Mouse (Mus musculus): Measurements from ENCODE around the gene Chst8. TPM values are rescaled to one million over a fixed set of nuclear protein-coding genes. Genes with fewer than 3 reads are reported as not detected.

Gene Chst8
- polyA plus RNA-seq, 1 experiment from 2014 or later: 15.9 TPM

DNA sequence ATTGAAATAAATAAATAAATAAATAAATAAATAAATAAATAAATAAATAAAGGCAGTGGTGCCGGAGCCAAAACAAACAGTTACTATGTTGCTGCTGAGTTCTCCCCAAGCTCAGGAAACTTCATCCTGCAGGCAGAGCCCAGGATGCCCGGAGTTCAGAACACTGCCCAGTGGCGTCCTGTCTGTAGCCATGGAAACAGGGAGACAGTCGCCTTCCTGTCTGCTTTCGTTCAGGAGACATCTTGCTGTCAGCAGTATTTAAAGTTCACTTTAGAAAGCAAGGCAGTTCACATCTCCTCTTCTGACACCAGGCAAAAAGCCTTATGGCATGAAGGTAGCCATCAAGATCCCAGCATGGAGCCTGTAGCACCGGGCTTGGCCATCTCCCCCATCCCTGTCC lies 8.0 kb upstream of the Chst8 start:
- Histone ChIP-seq H3K9me3 (no peaks in the 10 kb centered on the region), H3K4me3 (replicated peaks) (no peak overlapping the region), H3K27ac (no peak overlapping the region), H3K4me1 (peaks cover 11% of the 10 kb centered on the region), H3K4me2 (no peak overlapping the region), H3K9ac (no peak overlapping the region), H3K27me3 (0 out of 2 replicates have a peak, but pooled peaks cover 6% of the 10 kb centered on the region), H3K36me3 (replicated peaks) (no peaks in the 10 kb centered on the region)
- WGBS: 44% methylated on average over 6 of the region's 6 CpGs
- no peak for ATAC-seq (ENCODE audit: low FRiP score)

DNA sequence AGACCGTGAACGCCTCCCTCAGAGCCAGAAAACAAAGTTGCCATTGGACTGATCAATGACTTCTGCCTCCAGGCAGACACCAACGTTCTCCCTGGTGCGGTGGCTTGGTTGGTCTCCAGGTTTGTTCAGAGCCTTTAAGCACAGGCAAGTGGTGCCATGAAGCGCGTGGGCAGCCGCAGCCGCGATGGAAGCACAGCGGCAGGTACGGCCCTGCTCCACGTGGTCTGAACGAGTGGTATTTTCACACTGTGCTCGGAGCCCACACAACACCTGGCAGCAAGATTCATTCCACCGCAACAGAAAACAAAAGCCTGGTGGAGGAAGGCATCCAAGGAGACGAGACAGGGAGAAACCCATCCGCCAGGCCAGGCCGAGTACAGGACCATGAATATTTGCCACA lies 7.3 kb upstream of the Chst8 start:
- H3K4me1 ChIP-seq: peaks cover 14% of the 10 kb centered on the region
- ATAC-seq (ENCODE audit: low FRiP score): no peak
- H3K36me3 ChIP-seq (replicated peaks): no peaks in the 10 kb centered on the region
- WGBS: 88% methylated on average over 18 of the region's 18 CpGs
- no peak overlapping the region for H3K4me2 ChIP-seq
- no peak overlapping the region for H3K27ac ChIP-seq
- H3K27me3 ChIP-seq: peaks cover 4% of the 10 kb centered on the region; the same call in 1 of the 2 replicates
- no peak overlapping the region for H3K4me3 ChIP-seq (replicated peaks)
- no peak overlapping the region for H3K9ac ChIP-seq
- H3K9me3 ChIP-seq: no peaks in the 10 kb centered on the region

DNA sequence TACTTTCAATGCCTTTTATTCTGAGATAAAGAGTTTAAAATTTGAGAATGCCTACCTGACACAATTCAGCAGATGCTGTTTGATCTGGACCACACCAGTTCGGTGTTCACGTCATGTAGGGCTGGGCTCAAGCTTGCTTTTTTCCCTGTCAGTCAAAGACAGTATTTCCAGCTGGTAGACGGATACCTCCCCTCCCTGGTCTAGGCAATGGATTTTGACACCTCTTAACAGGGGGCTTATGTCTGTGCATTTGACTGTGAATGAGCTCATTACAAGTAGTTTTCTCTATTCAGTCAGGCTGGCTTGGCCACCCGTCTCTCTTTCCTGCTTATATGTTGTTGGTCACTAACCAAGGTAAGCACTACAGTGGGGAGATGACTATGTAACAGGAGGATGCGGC lies 6.1 kb upstream of the Chst8 start:
- no peak overlapping the region for H3K4me3 ChIP-seq (replicated peaks)
- no peaks in the 10 kb centered on the region for H3K9me3 ChIP-seq
- WGBS: 37% methylated on average over 5 of the region's 5 CpGs
- ATAC-seq (ENCODE audit: low FRiP score): peak; percentile 36; the same call in 1 of the 2 replicates
- H3K4me2 ChIP-seq: no peak overlapping the region
- H3K27ac ChIP-seq: no peak overlapping the region
- no peaks in the 10 kb centered on the region for H3K36me3 ChIP-seq (replicated peaks)
- H3K4me1 ChIP-seq: peaks cover 14% of the 10 kb centered on the region
- peaks cover 15% of the 10 kb centered on the region for H3K27me3 ChIP-seq
- H3K9ac ChIP-seq: no peak overlapping the region

DNA sequence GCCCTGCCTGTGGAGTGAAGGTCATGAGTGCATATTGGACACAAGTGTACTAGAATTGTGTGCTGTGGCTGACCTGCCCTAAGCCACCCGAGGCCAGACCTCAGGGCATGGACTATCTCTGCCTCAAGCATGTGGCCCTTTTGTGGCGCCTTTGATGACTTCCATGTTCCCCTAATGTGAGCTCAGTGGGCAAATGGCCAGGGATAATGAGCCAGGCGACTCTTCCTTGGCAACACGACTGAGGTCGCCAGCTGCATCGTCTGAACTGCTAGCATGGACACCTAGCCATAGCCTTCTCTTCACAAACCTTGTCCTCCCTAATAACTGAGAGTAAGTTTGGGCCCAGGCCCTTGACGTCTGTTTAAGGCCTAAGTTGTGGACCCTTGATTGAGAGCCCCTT lies 4.5 kb upstream of the Chst8 start:
- H3K27me3 ChIP-seq: peaks cover 29% of the 10 kb centered on the region
- no peaks in the 10 kb centered on the region for H3K36me3 ChIP-seq (replicated peaks)
- H3K9me3 ChIP-seq: no peaks in the 10 kb centered on the region
- no peak overlapping the region for H3K4me3 ChIP-seq (replicated peaks)
- peaks cover 24% of the 10 kb centered on the region for H3K4me1 ChIP-seq
- H3K9ac ChIP-seq: no peak overlapping the region
- H3K4me2 ChIP-seq: no peak overlapping the region
- no peak overlapping the region for H3K27ac ChIP-seq
- 90% methylated on average over 7 of the region's 7 CpGs for WGBS
- ATAC-seq (ENCODE audit: low FRiP score): no peak

DNA sequence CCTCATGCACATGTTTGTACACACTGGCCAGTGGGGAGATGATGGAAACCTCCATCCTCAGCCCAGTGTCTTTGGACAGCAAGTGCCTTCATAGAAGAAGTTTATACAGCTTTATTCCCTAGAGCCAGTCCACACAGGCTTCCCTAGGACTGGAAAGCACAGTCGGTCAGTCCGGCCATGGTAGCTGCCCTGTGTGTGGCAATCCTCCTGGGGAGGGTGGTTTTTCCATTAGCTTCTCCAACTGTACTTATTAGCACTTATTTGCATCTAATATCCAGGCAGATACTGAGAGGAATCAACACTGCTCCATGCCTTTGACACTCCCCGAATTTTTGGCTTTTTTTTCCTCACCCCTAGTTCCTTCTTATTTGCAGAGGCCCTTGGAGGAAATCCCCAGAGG lies 2.3 kb upstream of the Chst8 start:
- H3K9me3 ChIP-seq: no peaks in the 10 kb centered on the region
- H3K36me3 ChIP-seq (replicated peaks): no peaks in the 10 kb centered on the region
- no peak overlapping the region for H3K4me3 ChIP-seq (replicated peaks)
- H3K9ac ChIP-seq: no peak overlapping the region
- H3K27ac ChIP-seq: no peak overlapping the region
- H3K4me2 ChIP-seq: no peak overlapping the region
- no peak for ATAC-seq (ENCODE audit: low FRiP score)
- 84% methylated on average over 3 of the region's 3 CpGs for WGBS
- H3K27me3 ChIP-seq: peaks cover 50% of the 10 kb centered on the region
- H3K4me1 ChIP-seq: peaks cover 34% of the 10 kb centered on the region

DNA sequence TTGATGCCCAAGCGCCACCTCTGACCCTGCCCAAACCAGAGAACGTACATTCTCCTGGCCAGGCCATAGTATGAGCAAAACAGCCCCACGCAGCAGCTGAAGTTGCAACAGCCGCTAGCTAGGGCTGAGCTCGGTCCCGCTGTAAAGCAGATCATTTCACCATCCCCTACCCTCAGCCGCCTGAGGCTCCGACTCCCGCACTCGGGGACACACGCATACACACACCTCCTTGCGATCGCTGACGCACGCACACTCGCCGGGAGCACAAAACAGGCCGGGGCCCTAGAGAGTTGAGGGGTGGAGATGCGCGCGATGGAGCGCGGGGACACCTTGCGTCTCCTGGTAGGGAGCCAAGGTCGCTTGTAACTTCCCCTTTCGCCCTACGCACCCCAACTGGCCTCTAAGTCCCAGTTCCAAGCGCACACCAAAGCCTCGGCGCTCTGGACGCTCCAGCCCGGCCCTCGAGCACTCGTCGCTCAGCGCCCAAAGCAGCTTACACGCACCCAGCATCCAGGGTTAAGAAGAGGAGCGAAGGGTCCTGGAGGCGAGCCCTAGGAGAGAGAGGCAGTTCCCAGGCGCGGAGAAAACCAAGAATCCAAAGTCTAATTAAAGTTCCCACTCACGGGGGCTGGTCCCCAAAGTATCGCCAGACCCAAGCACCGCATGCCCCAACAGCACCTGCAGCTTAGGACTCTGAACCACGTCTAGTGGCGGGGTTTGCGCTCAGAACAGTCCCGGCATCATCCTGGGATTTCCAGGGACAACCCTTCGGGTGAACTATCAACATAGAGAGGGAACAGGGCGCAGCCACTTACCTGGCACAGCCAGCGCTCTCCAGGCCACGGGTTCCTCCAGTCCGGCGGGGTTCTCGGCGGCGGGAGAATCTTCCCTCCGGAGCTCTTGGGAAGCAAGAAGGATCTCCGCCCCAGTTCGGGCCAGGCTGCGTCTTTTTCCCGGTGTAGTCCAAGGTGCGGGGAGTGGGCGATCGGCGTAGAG lies 682 bp downstream of the Chst8 start:
- Histone ChIP-seq H3K4me2 (peak overlapping the region; percentile 78), H3K27me3 (peaks cover 70% of the 10 kb centered on the region), H3K4me3 (replicated peaks) (peak overlapping the region; percentile 51), H3K36me3 (replicated peaks) (no peaks in the 10 kb centered on the region), H3K4me1 (peaks cover 42% of the 10 kb centered on the region), H3K27ac (peak overlapping the region; percentile 14; the same call in 1 of the 2 replicates), H3K9ac (peak overlapping the region; percentile 50), H3K9me3 (no peaks in the 10 kb centered on the region)
- WGBS: under 1% methylated on average over 66 of the region's 66 CpGs
- peak; percentile 39 for ATAC-seq (ENCODE audit: low FRiP score)

DNA sequence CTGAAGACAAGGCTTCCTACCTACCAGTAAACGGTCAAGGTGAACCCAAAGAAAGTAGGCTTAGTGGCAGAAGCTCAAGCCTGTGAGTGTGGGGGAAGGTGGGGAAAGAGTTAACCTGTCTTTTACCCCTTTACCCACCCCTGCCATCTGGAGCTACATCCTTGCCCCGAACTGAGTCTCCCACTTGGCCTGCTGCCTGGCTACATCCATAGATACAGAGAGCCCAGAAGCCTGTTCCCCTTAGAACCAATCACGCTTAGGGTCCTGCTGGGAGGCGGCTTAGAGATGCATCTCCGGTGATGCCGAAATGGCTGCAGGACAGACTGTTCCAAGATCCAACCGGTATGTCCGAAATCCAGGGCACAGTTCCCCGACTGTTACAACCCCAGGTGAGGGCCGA lies 1.5 kb downstream of the Chst8 start:
- peaks cover 42% of the 10 kb centered on the region for H3K4me1 ChIP-seq

DNA sequence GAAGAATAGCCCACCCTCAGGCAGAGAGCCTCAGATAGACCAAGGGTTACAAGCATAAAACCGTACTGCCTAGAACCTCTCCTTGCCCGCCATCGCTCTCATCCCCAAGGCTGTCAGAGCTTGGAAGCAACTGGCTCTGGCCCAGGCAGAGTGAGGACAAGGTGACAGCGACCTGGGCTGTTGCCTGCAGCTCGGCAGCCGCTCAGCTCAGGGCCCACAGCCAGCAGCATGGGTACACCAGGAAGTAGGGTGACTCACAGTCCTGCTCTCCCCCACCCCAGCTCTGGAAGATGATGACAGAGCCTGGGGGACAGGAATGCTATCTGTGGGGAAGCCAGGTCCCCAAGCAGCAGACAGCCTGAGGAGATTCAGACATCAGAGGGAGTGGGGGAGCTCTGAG lies 6.2 kb downstream of the Chst8 start:
- Histone ChIP-seq H3K4me2 (no peak overlapping the region), H3K27me3 (peaks cover 39% of the 10 kb centered on the region), H3K4me3 (replicated peaks) (no peak overlapping the region), H3K36me3 (replicated peaks) (no peaks in the 10 kb centered on the region), H3K9me3 (no peaks in the 10 kb centered on the region), H3K27ac (no peak overlapping the region), H3K4me1 (peaks cover 30% of the 10 kb centered on the region; the same call in 1 of the 2 replicates), H3K9ac (no peak overlapping the region)
- no peak for ATAC-seq (ENCODE audit: low FRiP score)
- 77% methylated on average over 6 of the region's 6 CpGs for WGBS

More for the DNA sequence above, 1.5 kb downstream of the Chst8 start:
- H3K4me2 ChIP-seq: peak overlapping the region; percentile 78
- 0 out of 2 replicates have a peak overlapping the region, but pooled peaks have one; percentile 25 for H3K9ac ChIP-seq
- peak overlapping the region; percentile 51 for H3K4me3 ChIP-seq (replicated peaks)
- peaks cover 70% of the 10 kb centered on the region for H3K27me3 ChIP-seq
- H3K27ac ChIP-seq: peak overlapping the region; percentile 1; the same call in 1 of the 2 replicates
- H3K9me3 ChIP-seq: no peaks in the 10 kb centered on the region
- no peaks in the 10 kb centered on the region for H3K36me3 ChIP-seq (replicated peaks)
- no peak for ATAC-seq (ENCODE audit: low FRiP score)
- WGBS: 4% methylated on average over 10 of the region's 10 CpGs

DNA sequence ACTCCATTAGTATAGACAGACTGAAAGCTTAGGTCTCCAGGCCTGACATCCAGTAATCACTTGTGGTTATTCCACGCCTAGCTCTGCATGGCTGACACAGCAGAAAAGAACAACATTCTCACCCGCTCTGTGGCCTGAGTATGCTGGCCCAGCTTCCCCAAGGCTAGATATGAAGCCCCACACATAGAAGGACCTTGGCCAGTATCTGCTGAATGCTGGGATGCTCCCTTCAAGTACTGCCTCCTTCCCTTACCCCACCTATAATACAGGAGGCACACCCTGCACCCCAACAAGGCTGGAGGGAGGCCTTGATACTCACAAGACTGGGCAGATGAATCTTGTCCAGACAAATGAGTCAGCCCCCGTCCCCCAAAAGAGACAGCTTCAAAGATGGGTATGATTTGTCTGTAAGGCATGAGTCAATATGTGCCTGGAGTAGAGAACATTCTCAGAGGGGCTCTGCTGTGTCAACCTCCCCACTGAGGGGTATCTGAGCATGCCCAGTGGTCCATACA lies 6.8 kb downstream of the Chst8 start:
- Histone ChIP-seq H3K9me3 (no peaks in the 10 kb centered on the region), H3K4me1 (peaks cover 25% of the 10 kb centered on the region; the same call in 1 of the 2 replicates), H3K9ac (no peak overlapping the region), H3K27ac (no peak overlapping the region), H3K36me3 (replicated peaks) (no peaks in the 10 kb centered on the region), H3K4me3 (replicated peaks) (no peak overlapping the region), H3K4me2 (no peak overlapping the region), H3K27me3 (peaks cover 36% of the 10 kb centered on the region)
- no peak for ATAC-seq (ENCODE audit: low FRiP score)
- WGBS: 88% methylated on average over 3 of the region's 3 CpGs

DNA sequence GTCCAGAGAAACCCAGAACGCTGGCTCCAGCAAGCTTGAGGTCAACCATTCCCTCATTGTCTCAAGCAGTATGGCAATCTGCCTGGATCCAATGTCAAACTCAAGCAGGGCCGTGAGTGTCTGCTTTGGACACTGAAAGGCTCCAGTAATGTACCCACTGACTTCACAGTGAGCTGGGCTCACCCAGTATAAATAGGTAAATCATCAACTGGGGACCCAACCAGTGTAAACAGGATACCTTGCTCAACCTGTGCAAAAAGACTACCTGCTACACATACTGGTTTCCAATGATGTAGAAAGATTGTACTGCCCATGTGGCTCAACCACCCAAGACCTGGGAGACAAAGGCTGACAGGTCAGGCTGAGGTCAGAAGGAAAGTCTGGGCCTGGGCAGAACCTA lies 7.5 kb downstream of the Chst8 start:
- Histone ChIP-seq H3K27me3 (peaks cover 30% of the 10 kb centered on the region), H3K9me3 (no peaks in the 10 kb centered on the region), H3K9ac (no peak overlapping the region), H3K4me3 (replicated peaks) (no peak overlapping the region), H3K27ac (no peak overlapping the region), H3K36me3 (replicated peaks) (no peaks in the 10 kb centered on the region), H3K4me2 (no peak overlapping the region), H3K4me1 (peaks cover 29% of the 10 kb centered on the region)
- WGBS: 79% methylated on average over 2 of the region's 2 CpGs
- no peak for ATAC-seq (ENCODE audit: low FRiP score)

DNA sequence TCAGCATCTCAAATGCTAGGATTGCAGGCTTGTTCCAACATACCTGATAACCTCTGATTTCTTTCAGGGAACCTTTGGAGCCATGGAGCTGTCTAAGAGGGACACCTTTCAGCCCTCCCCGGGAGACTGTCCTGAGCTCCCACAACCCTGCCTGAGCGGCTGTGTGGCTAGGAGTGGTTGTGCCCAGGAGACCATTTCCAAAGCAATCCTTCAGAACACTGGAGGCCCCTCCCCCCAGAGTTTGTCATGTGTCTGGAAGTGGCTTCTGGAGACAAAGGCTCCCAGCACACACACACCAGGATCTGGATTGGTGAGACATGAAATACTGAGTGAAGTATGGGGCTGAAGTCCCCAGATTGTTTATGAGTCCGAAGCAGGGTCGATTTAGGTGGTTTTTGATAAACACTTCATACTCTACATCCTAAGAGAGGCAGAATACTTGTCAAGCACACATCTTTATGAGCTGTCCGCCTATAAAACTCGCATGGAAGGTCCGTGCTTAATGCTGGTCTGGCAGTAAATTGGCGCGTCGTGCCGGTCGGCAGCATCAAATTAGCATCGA lies 12.5 kb downstream of the Chst8 start:
- no peaks in the 10 kb centered on the region for H3K36me3 ChIP-seq (replicated peaks)
- 65% methylated on average over 13 of the region's 13 CpGs for WGBS
- peak overlapping the region; percentile 71; the same call in 1 of the 2 replicates for H3K27ac ChIP-seq
- no peaks in the 10 kb centered on the region for H3K9me3 ChIP-seq
- no peak overlapping the region for H3K9ac ChIP-seq
- H3K4me3 ChIP-seq (replicated peaks): no peak overlapping the region
- peak overlapping the region; percentile 34; the same call in 1 of the 2 replicates for H3K4me2 ChIP-seq
- peaks cover 43% of the 10 kb centered on the region for H3K4me1 ChIP-seq
- ATAC-seq (ENCODE audit: low FRiP score): peak; percentile 30; the same call in 1 of the 2 replicates
- 0 out of 2 replicates have a peak, but pooled peaks cover 8% of the 10 kb centered on the region for H3K27me3 ChIP-seq

DNA sequence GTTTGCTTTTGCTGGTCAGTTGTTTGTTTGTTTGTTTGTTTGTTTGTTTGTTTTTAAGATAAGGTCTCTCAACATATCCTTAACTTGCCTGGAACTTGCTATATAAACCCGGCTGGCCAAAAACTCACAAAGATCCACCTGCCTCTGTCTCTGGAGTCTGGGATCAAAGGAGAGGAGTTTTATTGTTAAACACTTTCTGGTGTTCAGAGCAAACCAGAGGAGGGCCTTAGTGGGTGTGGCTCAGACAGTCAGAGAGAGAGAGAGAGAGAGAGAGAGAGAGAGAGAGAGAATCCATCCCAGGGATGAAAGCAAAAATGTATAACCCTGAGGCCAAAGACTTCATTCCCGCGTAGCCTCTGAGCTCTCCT lies 13.1 kb downstream of the Chst8 start:
- no peaks in the 10 kb centered on the region for H3K9me3 ChIP-seq
- H3K27me3 ChIP-seq: 0 out of 2 replicates have a peak, but pooled peaks cover 8% of the 10 kb centered on the region
- peak overlapping the region; percentile 34 for H3K4me2 ChIP-seq
- peak overlapping the region; percentile 71 for H3K27ac ChIP-seq
- H3K4me3 ChIP-seq (replicated peaks): no peak overlapping the region
- H3K9ac ChIP-seq: no peak overlapping the region
- H3K36me3 ChIP-seq (replicated peaks): no peaks in the 10 kb centered on the region
- no peak for ATAC-seq (ENCODE audit: low FRiP score)
- 20% methylated on average over 3 of the region's 3 CpGs for WGBS
- peaks cover 40% of the 10 kb centered on the region for H3K4me1 ChIP-seq
